Mouse (Mus musculus) kidney, embryonic 16.5 days (tissue): Measurements from ENCODE around the gene Insyn1. TPM values are rescaled to one million over a fixed set of nuclear protein-coding genes. Genes with fewer than 3 reads are reported as not detected.

ENCODE experiments used
- ATAC-seq: fragments of 200-750 bp; cut with Nextera tagmentation; 2 replicates; pipeline ENCODE4 v1.8.0; 2017; ENCODE audit warnings: moderate TSS enrichment; ENCODE audit not compliant: low FRiP score, low TSS enrichment
- H3K27ac ChIP-seq: fragments of 300-500 bp; sonication (generic); 2 replicates; pipeline ENCODE4 v1.5.1; 2014; ENCODE audit warnings: low read length
- H3K27me3 ChIP-seq: fragments of 300-500 bp; sonication (generic); 2 replicates; pipeline ENCODE4 v1.6.1; 2014; ENCODE audit warnings: low read length, control low read depth, mixed read lengths; ENCODE audit not compliant: insufficient read depth
- H3K36me3 ChIP-seq: fragments of 300-500 bp; sonication (generic); 2 replicates; pipeline ENCODE4 v1.6.1; 2014; ENCODE audit warnings: low read length, control low read depth, mixed read lengths; ENCODE audit not compliant: insufficient read depth
- H3K4me1 ChIP-seq: fragments of 300-500 bp; sonication (generic); 2 replicates; pipeline ENCODE4 v1.6.1; 2014; ENCODE audit warnings: low read length, control low read depth, mixed read lengths; ENCODE audit not compliant: insufficient read depth
- H3K4me2 ChIP-seq: fragments of 300-500 bp; sonication (generic); replicated peaks from 2 replicates; pipeline ENCODE4 v1.6.1; 2014; ENCODE audit warnings: low read depth, low read length
- H3K4me3 ChIP-seq: fragments of 300-500 bp; sonication (generic); 2 replicates; pipeline ENCODE4 v1.5.1; 2014; ENCODE audit warnings: mild to moderate bottlenecking, low read length
- H3K9ac ChIP-seq: fragments of 300-500 bp; sonication (generic); replicated peaks from 2 replicates; pipeline ENCODE4 v1.6.1; 2014; ENCODE audit warnings: low read length
- H3K9me3 ChIP-seq: fragments of 300-500 bp; sonication (generic); 2 replicates; pipeline ENCODE4 v1.6.1; 2016; ENCODE audit warnings: low read length, control low read depth
- WGBS: fragments of 180-500 bp; shearing (Covaris S2); extraction: QIAGEN DNeasy Blood & Tissue Kit; methylation state at CpG from one replicate; pipeline ENCODE4 v1.1.7; 2014; 5-methylcytosine and 5-hydroxymethylcytosine counted together
- polyA plus RNA-seq: library from polyadenylated mRNA; unstranded; fragments of >200 nt; fragmentation: Nextera tagmentation; extraction: Ambion mirVana; gene quantifications from 2 replicates; pipeline ENCODE4 v1.2.1, GENCODE M21; 2015

Gene Insyn1
- polyA plus RNA-seq, 1 experiment from 2014 or later, result 1.5 TPM

DNA sequence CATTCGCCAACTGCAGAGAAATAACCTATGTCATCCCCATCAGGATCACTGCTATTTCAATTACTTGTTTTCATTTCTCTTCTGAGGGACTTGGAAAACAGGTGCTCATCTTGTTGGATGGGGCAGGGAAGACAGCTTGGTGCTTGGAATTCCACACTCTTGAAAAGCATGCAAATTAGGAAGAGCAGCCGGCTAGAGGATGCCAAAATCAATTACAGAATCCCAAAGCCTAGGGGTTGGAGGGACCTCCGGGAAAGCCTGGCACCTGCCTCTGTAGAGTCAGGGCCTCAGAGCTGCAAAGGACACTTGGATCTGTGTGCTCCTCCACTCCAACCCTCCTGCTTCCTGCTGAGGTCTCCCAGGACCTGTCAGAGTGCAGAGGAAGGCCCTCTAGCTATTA, 38.9 kb upstream of the Insyn1 start:
- Histone ChIP-seq H3K36me3 (no peaks in the 10 kb centered on the region), H3K9ac (no peak overlapping the region), H3K9me3 (no peaks in the 10 kb centered on the region), H3K27ac (no peak overlapping the region), H3K27me3 (no peaks in the 10 kb centered on the region), H3K4me1 (peaks cover 9% of the 10 kb centered on the region; the same call in 1 of the 2 replicates), H3K4me3 (no peak overlapping the region), H3K4me2 (no peak overlapping the region)
- WGBS, result 50% methylated on average over 3 of the region's 3 CpGs
- ATAC-seq, result no peak

DNA sequence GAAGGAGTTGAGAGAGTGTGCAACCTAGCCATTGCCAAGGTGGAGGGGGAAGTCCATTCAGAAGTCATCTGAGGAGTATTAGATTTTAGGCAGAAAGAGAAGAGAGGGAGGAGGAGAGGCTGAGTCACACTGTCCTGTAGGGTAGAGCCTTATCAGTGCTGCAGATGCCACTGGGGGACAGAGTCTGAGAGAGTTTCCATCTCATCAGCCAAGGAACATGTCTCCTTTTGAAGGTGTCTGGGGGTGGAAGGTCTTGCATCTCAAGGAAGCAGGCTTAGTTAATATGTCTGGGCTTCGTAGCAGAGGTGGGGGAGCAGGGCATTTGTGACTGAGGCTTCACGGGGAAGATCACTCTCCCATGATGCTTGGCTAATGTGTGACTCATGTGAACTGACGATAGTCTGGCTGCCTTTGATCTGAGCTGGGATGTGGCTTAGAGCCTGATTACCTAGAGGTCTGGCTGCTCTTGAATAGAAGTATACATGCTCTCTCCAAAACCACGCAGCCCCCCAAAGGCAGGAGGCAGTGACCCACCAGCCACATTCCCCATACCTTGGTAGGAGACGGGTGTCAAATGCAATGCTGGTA, 34.5 kb upstream of the Insyn1 start:
- ATAC-seq, result peak; percentile 52; the same call in 1 of the 2 replicates
- Histone ChIP-seq H3K4me1 (peaks cover 5% of the 10 kb centered on the region), H3K9ac (no peak overlapping the region), H3K4me2 (no peak overlapping the region), H3K36me3 (no peaks in the 10 kb centered on the region), H3K4me3 (no peak overlapping the region), H3K9me3 (no peaks in the 10 kb centered on the region), H3K27ac (no peak overlapping the region), H3K27me3 (no peaks in the 10 kb centered on the region)
- WGBS, result 69% methylated on average over 5 of the region's 5 CpGs

DNA sequence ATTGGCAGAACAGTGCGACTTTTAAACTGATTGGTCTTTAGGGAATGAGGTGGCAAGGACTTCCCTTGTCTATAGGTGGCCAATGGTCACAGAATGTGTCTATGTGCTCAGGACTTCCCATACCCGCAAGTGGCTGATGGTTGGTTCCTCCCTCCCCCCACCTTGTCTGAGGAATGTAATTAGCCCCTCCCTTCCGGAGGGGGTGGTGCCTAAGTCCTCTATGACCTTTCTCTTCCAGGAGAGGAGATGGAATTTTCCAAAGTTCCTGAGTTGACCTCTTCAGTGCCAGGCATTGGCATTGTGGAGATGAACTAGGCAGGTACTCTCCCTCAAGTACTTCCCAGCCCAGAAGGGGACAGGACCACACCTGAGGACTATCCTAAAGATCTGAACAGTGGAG, 33.5 kb upstream of the Insyn1 start:
- Histone ChIP-seq H3K4me1 (peaks cover 5% of the 10 kb centered on the region), H3K9ac (no peak overlapping the region), H3K4me2 (no peak overlapping the region), H3K27ac (no peak overlapping the region), H3K36me3 (no peaks in the 10 kb centered on the region), H3K4me3 (no peak overlapping the region), H3K9me3 (no peaks in the 10 kb centered on the region), H3K27me3 (no peaks in the 10 kb centered on the region)
- WGBS, result 38% methylated on average over 3 of the region's 3 CpGs
- peak; percentile 21; the same call in 1 of the 2 replicates for ATAC-seq

DNA sequence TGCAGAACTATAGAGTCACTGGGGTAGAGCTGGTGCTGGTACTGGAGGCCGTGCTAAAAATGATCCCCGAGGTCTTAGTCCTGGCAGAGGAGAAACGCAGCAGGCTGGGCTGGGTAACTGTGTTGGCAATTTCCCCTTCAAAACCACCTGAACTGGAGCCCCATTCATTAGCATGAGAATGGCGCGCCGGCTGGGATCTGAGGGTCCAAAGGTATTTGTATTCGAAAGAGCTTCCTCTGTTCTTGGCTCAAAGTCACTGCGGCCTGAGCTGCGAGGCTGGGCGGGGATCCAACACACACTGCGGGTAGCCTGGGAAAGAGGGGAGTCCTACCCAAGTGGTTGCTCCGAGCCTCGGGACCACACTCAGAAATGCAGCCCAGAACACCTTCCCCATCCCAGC, 32.6 kb upstream of the Insyn1 start:
- H3K27me3 ChIP-seq, result no peaks in the 10 kb centered on the region
- ATAC-seq, result no peak

DNA sequence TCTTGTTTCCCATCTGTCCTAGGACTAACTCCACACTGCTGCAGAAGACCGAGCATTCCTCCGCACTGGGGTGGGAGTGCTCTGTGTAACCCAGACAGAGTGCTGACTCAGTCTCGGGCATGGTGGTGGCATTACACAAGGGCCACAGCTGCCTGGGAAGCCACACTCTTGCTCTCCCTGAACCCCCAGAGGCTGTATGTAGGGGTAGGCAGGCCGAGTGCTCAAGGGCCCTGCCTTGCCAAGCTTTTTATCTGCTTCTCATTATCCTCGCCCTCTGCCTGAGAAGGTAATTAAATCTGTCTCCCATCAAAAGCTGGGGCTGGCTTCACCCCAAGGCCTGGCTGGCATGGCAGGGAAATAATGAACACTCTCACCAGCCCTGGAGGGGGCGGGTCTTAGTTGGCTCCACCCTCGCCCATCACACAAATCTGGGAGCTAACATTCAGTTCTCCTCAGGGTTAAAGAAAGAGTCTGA, 30.9 kb upstream of the Insyn1 start:
- Histone ChIP-seq H3K4me3 (no peak overlapping the region), H3K27ac (no peak overlapping the region), H3K9me3 (no peaks in the 10 kb centered on the region), H3K27me3 (no peaks in the 10 kb centered on the region), H3K9ac (no peak overlapping the region), H3K36me3 (no peaks in the 10 kb centered on the region), H3K4me2 (no peak overlapping the region), H3K4me1 (peaks cover 5% of the 10 kb centered on the region)
- WGBS, result 69% methylated on average over 7 of the region's 7 CpGs
- ATAC-seq, result no peak

More for the DNA sequence above, 32.6 kb upstream of the Insyn1 start:
- Histone ChIP-seq H3K9ac (no peak overlapping the region), H3K4me3 (no peak overlapping the region), H3K36me3 (no peaks in the 10 kb centered on the region), H3K27ac (no peak overlapping the region), H3K4me2 (no peak overlapping the region), H3K4me1 (peaks cover 5% of the 10 kb centered on the region), H3K9me3 (no peaks in the 10 kb centered on the region)
- 14% methylated on average over 13 of the region's 13 CpGs for WGBS

DNA sequence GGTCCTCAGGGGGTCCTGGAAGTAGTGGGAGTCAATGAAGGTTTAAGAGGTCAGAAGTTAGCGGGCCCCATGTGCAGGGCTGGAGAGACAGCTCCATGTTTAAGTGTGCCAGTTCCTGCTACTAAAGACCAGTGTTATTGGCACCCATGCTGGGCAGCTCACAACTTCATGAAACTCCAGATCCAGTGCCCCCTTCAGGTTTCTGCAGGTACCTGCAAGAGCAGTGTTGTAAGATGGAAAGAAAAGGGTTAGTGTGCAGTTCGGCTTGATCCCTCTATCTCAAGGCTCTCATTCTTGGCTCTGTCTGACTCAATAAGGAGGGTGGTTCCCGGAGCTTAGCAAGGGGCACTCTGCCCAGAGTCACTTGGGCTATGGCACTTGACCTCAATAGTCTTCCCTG, 30.1 kb upstream of the Insyn1 start:
- no peak overlapping the region for H3K4me2 ChIP-seq
- no peak for ATAC-seq
- H3K36me3 ChIP-seq, result no peaks in the 10 kb centered on the region
- H3K4me3 ChIP-seq, result no peak overlapping the region
- no peak overlapping the region for H3K27ac ChIP-seq
- WGBS, result 83% methylated on average over 3 of the region's 3 CpGs
- H3K9me3 ChIP-seq, result no peaks in the 10 kb centered on the region
- H3K27me3 ChIP-seq, result no peaks in the 10 kb centered on the region
- no peak overlapping the region for H3K9ac ChIP-seq
- H3K4me1 ChIP-seq, result peaks cover 5% of the 10 kb centered on the region

DNA sequence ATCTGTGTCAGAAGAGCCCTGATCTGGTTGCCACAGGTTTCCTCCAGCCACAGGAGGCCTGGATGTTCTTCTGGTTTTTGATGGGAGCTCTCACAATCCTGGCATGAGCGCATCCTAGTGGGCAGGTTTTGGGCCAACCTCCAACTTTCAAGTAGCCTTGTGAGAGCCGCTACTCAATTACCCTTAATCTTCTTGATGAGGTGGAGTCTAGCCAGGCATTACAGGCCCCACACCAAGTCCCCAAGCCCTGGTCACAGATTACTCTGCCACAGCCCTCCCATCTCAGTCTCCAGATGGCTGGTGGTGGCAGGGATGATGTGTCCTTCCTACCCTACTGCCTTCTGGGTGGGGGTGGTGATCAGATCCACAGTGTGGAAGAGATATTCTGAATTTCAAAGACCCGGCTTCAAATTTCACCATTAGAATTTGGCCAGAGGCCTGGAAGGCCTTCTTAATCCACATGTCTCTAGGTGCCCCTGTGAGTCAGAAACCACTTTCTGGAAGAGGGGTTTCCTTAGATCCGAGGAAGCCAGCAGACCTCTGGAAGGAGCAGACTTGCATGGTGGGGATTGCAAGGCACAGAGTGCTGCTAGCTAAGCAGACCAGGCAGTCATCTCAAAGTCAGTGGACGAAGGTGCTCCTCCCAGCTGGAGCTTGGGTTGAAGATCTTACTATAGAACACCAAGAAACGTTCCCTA, 29.4 kb upstream of the Insyn1 start:
- Histone ChIP-seq H3K9me3 (no peaks in the 10 kb centered on the region), H3K4me2 (no peak overlapping the region), H3K36me3 (no peaks in the 10 kb centered on the region), H3K9ac (no peak overlapping the region), H3K4me1 (peaks cover 5% of the 10 kb centered on the region), H3K27me3 (no peaks in the 10 kb centered on the region), H3K4me3 (no peak overlapping the region), H3K27ac (no peak overlapping the region)
- ATAC-seq, result no peak
- 67% methylated on average over 6 of the region's 6 CpGs for WGBS

DNA sequence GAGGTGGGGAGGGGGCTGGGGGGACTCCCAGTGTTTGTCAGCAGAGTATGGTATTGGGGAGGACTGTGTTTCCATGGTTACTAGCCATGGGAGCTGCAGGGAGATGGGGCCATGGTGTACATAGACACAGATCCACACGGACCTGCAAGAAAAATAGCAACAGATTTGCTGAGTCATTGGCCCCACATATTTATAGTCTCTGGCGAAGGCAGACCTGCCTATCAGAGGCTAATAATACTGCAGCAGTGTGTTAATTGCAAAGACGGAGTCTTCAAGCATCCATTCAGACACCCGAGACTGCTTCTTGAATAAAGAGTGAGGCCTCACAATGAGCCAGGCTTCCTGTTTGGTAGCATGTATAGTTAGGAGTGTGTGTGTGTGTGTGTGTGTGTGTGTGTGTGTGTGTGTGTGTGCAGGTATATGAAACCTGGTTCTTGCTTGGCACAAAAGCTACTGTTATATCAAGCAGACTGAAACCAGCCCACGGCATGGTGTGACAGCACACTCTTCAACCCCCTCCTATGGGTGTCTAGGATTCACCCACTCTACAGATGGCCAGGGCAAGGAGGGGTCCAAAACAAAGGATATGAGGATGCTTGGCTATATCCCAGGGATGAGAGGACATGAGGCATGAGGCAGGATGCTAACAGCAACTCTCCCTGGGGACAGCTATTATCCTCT, 20.9 kb upstream of the Insyn1 start:
- Histone ChIP-seq H3K4me3 (no peak overlapping the region), H3K27ac (no peak overlapping the region), H3K4me2 (no peak overlapping the region), H3K36me3 (no peaks in the 10 kb centered on the region), H3K27me3 (no peaks in the 10 kb centered on the region), H3K9me3 (no peaks in the 10 kb centered on the region), H3K9ac (no peak overlapping the region), H3K4me1 (no peaks in the 10 kb centered on the region)
- whole genome bisulfite sequencing, result 56% methylated on average over 5 of the region's 5 CpGs
- ATAC-seq, result no peak

DNA sequence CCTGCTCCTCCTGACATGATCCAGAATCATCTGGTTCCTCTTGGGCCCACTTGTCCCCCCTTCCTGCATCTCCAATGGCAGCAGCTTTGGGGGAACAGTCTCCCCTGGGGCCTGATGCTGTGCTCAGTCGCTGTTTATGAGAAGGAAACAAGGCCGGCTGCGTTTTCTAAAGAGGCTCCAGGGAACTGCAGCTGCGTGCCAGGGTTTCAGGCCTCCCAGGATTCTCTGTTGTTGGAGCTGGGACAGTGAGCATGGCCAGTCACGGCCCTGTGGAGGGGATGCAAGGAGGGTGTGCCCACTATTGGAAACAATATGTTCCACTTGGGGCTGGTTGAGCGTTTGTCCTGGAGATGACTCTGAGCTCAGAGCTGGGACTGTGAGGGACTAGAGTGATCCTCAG, 17.9 kb upstream of the Insyn1 start:
- Histone ChIP-seq H3K4me2 (no peak overlapping the region), H3K27ac (no peak overlapping the region), H3K4me3 (no peak overlapping the region), H3K36me3 (no peaks in the 10 kb centered on the region), H3K27me3 (no peaks in the 10 kb centered on the region), H3K9ac (no peak overlapping the region), H3K4me1 (no peaks in the 10 kb centered on the region), H3K9me3 (no peaks in the 10 kb centered on the region)
- WGBS, result 48% methylated on average over 6 of the region's 6 CpGs
- ATAC-seq, result no peak
